Mouse (Mus musculus) bone marrow, adult 2 months (tissue): ENCODE data around the gene Ccr4. TPM values are rescaled to one million over a fixed set of nuclear protein-coding genes. Genes with fewer than 3 reads are reported as not detected.

Experiments used
- H3K27ac ChIP-seq: fragments of 200-500 bp; 2 replicates; pipeline ENCODE4 v1.5.1; 2012; ENCODE audit warnings: low read depth, mild to moderate bottlenecking, control low read depth, inconsistent platforms, low read length; ENCODE audit not compliant: control insufficient read depth, poor library complexity, insufficient read depth
- H3K4me1 ChIP-seq: fragments of 200-500 bp; 2 replicates; pipeline ENCODE4 v1.6.1; 2011; ENCODE audit warnings: low read length; ENCODE audit not compliant: control insufficient read depth, insufficient read depth
- H3K4me3 ChIP-seq: fragments of 200-500 bp; replicated peaks from 2 replicates; pipeline ENCODE3; 2011; ENCODE audit warnings: mild to moderate bottlenecking, low read depth, low read length, control low read depth; ENCODE audit not compliant: control insufficient read depth
- CTCF ChIP-seq: fragments of 200-500 bp; IDR thresholded peaks from 2 replicates; pipeline ENCODE4 v1.5.1; 2011; ENCODE audit warnings: low read length, control low read depth; ENCODE audit not compliant: control insufficient read depth, insufficient read depth
- POLR2A ChIP-seq: fragments of 200-500 bp; IDR thresholded peaks from 2 replicates; pipeline ENCODE4 v1.6.1; 2011; ENCODE audit warnings: low read depth, mild to moderate bottlenecking, control low read depth, low read length, borderline replicate concordance; ENCODE audit not compliant: control insufficient read depth
- WGBS: fragments of 180-500 bp; shearing (Covaris S2); methylation state at CpG from one replicate; pipeline ENCODE4 v1.1.7; 2018; 5-methylcytosine and 5-hydroxymethylcytosine counted together
- polyA plus RNA-seq: library from polyadenylated mRNA; stranded (reverse); fragments of >200 nt; gene quantifications from 2 replicates; pipeline ENCODE4 v1.2.4, GENCODE M21; 2011; ENCODE audit warnings: low replicate concordance; ENCODE audit not compliant: missing spikeins, insufficient read depth, insufficient read length

The Ccr4 gene
- polyA plus RNA-seq, 1 experiment, result 1.2 TPM

GRCm38 (mm10) chr9:114477019-114477418, 27.7 kb downstream of the Ccr4 start:
- no peak for TF ChIP-seq POLR2A
- TF ChIP-seq CTCF, result no peak
- H3K4me3 ChIP-seq, result no peak overlapping the region
- no peaks in the 10 kb centered on the region for H3K4me1 ChIP-seq
- no peak overlapping the region for H3K27ac ChIP-seq
- WGBS, result 84% methylated on average over 9 of the region's 9 CpGs

- Histone ChIP-seq H3K27ac (no peak overlapping the region), H3K4me3 (no peak overlapping the region), H3K4me1 (no peaks in the 10 kb centered on the region)
- 85% methylated on average over 7 of the region's 7 CpGs for WGBS
- TF ChIP-seq CTCF (no peak), POLR2A (no peak)
Measured at GRCm38 (mm10) chr9:114471892-114472291, 32.8 kb downstream of the Ccr4 start.

- TF ChIP-seq POLR2A, result no peak
- no peak; the same call in 1 of the 2 replicates for TF ChIP-seq CTCF
- no peaks in the 10 kb centered on the region for H3K4me1 ChIP-seq
- 85% methylated on average over 4 of the region's 4 CpGs for WGBS
- H3K4me3 ChIP-seq, result no peak overlapping the region
- no peak overlapping the region for H3K27ac ChIP-seq
Measured at GRCm38 (mm10) chr9:114468701-114469100, 36.0 kb downstream of the Ccr4 start.

GRCm38 (mm10) chr9:114468217-114468616, 36.5 kb downstream of the Ccr4 start:
- no peak overlapping the region for H3K27ac ChIP-seq

GRCm38 (mm10) chr9:114466871-114467270, 37.8 kb downstream of the Ccr4 start:
- H3K27ac ChIP-seq, result no peak overlapping the region
- 72% methylated on average over 7 of the region's 7 CpGs for WGBS
- TF ChIP-seq CTCF (no peak), POLR2A (no peak)
- no peak overlapping the region for H3K4me3 ChIP-seq
- H3K4me1 ChIP-seq, result no peaks in the 10 kb centered on the region

More at GRCm38 (mm10) chr9:114468217-114468616, 36.5 kb downstream of the Ccr4 start:
- TF ChIP-seq CTCF, result no peak
- no peak for TF ChIP-seq POLR2A
- WGBS, result 80% methylated on average over 5 of the region's 5 CpGs
- Histone ChIP-seq H3K4me1 (no peaks in the 10 kb centered on the region), H3K4me3 (no peak overlapping the region)

GRCm38 (mm10) chr9:114465442-114465841, 39.3 kb downstream of the Ccr4 start:
- H3K4me3 ChIP-seq, result no peak overlapping the region
- no peak overlapping the region for H3K27ac ChIP-seq
- TF ChIP-seq CTCF (no peak), POLR2A (no peak)
- WGBS, result 46% methylated on average over 6 of the region's 6 CpGs
- no peaks in the 10 kb centered on the region for H3K4me1 ChIP-seq

GRCm38 (mm10) chr9:114462569-114462968, 42.1 kb downstream of the Ccr4 start:
- Histone ChIP-seq H3K4me3 (no peak overlapping the region), H3K4me1 (no peaks in the 10 kb centered on the region), H3K27ac (no peak overlapping the region)
- TF ChIP-seq POLR2A (no peak), CTCF (no peak)
- 72% methylated on average over 7 of the region's 7 CpGs for WGBS

- 66% methylated on average over 3 of the region's 3 CpGs for WGBS
- TF ChIP-seq CTCF (no peak), POLR2A (no peak)
- Histone ChIP-seq H3K27ac (no peak overlapping the region), H3K4me1 (no peaks in the 10 kb centered on the region), H3K4me3 (no peak overlapping the region)
Measured at GRCm38 (mm10) chr9:114458436-114458835, 46.3 kb downstream of the Ccr4 start.

- 85% methylated on average over 2 of the region's 2 CpGs for WGBS
- Histone ChIP-seq H3K4me1 (no peaks in the 10 kb centered on the region), H3K27ac (no peak overlapping the region), H3K4me3 (no peak overlapping the region)
- TF ChIP-seq POLR2A (no peak), CTCF (no peak)
Measured at GRCm38 (mm10) chr9:114455420-114455819, 49.3 kb downstream of the Ccr4 start.
